Mouse (Mus musculus): Measurements from ENCODE around the gene Nkapd1. TPM values are rescaled to one million over a fixed set of nuclear protein-coding genes. Genes with fewer than 3 reads are reported as not detected.

The Nkapd1 gene
- total and polyA plus RNA-seq, 3 experiments, result 10.4 to 20.2 TPM; not detected in 1

GRCm38 (mm10) chr9:50596973-50597372 lies 20.3 kb downstream of the Nkapd1 start:
- TF ChIP-seq NELFE (IDR thresholded peaks at IDR 0.05; ENCODE audit: low read depth, low read length) (no peak), ELF1 (IDR thresholded peaks at IDR 0.05; ENCODE audit: low read depth, low read length) (no peak), RAD21 (IDR thresholded peaks at IDR 0.05; ENCODE audit: low read depth, low read length) (no peak), BHLHE40 (IDR thresholded peaks at IDR 0.05; ENCODE audit: borderline replicate concordance, low read depth, low read length) (no peak), TBP (IDR thresholded peaks at IDR 0.05; ENCODE audit: low read depth, low read length) (no peak), GATA1 (IDR thresholded peaks at IDR 0.05; ENCODE audit: low read depth, low read length) (no peak), MAZ (IDR thresholded peaks at IDR 0.05; ENCODE audit: low read depth, low read length) (no peak), EP300 (IDR thresholded peaks at IDR 0.05; ENCODE audit: low read depth in 1 of 2, low read length in 2 of 2) (no peak), RCOR1 (IDR thresholded peaks at IDR 0.05; ENCODE audit: low read depth, low read length) (no peak), ETS1 (IDR thresholded peaks at IDR 0.05; ENCODE audit: low read depth, low read length) (no peak), TCF12 (IDR thresholded peaks at IDR 0.05; ENCODE audit: low read depth, low read length) (no peak)
- Histone ChIP-seq H3K4me1 (ENCODE audit: control insufficient read depth in 1 of 2, insufficient read depth in 2 of 2, low read length in 2 of 2) (peaks cover 1 to 11% of the 10 kb centered on the region in 2 experiments; a peak in 2 of 4 replicates), H3K4me3 (ENCODE audit: control insufficient read depth in 1 of 2, insufficient read depth in 1 of 2, low read depth in 2 of 2, low read length in 2 of 2) (no peak overlapping the region)

GRCm38 (mm10) chr9:50594794-50595417 lies 22.4 kb downstream of the Nkapd1 start:
- Histone ChIP-seq H3K27me3 (ENCODE audit: control insufficient read depth in 1 of 2, insufficient read depth in 2 of 2, low read length in 2 of 2) (no peaks in the 10 kb centered on the region), H3K79me2 (ENCODE audit: control insufficient read depth, insufficient read depth, low read length, poor library complexity) (no peaks in the 10 kb centered on the region; the same call in 1 of the 2 replicates), H3K27ac (ENCODE audit: control insufficient read depth, low read depth, low read length) (no peak overlapping the region), H3K4me1 (ENCODE audit: control insufficient read depth in 1 of 2, insufficient read depth in 2 of 2, low read length in 2 of 2) (no peaks in the 10 kb centered on the region), H3K9me3 (replicated peaks; ENCODE audit: insufficient read depth, low read length) (no peaks in the 10 kb centered on the region), H3K9ac (ENCODE audit: control insufficient read depth, low read depth, low read length, poor library complexity, severe bottlenecking) (no peak overlapping the region), H3K36me3 (ENCODE audit: control insufficient read depth in 1 of 2, insufficient read depth in 2 of 2, low read length in 2 of 2) (peaks cover 3 to 18% of the 10 kb centered on the region in 2 experiments; a peak in 3 of 4 replicates), H3K4me3 (ENCODE audit: control insufficient read depth in 1 of 2, insufficient read depth in 1 of 2, low read depth in 2 of 2, low read length in 2 of 2) (no peak overlapping the region)
- no peak for TF ChIP-seq SMC3 (IDR thresholded peaks at IDR 0.05; ENCODE audit: low read depth, low read length)
- TF ChIP-seq POLR2AphosphoS2 (IDR thresholded peaks at IDR 0.05; ENCODE audit: low read length), result 0 out of 2 replicates have a peak, but pooled peaks have one; percentile 53
- DNase-seq (ENCODE audit: low read depth, low spot score), result no peak

More at GRCm38 (mm10) chr9:50596973-50597372, 20.3 kb downstream of the Nkapd1 start:
- Histone ChIP-seq H3K9me3 (replicated peaks; ENCODE audit: insufficient read depth, low read length) (no peaks in the 10 kb centered on the region), H3K27ac (ENCODE audit: control insufficient read depth, low read depth, low read length) (no peak overlapping the region), H3K79me2 (ENCODE audit: control insufficient read depth, insufficient read depth, low read length, poor library complexity) (peaks cover 16% of the 10 kb centered on the region), H3K27me3 (ENCODE audit: control insufficient read depth in 1 of 2, insufficient read depth in 2 of 2, low read length in 2 of 2) (no peaks in the 10 kb centered on the region), H3K9ac (ENCODE audit: control insufficient read depth, low read depth, low read length, poor library complexity, severe bottlenecking) (no peak overlapping the region), H3K36me3 (ENCODE audit: control insufficient read depth in 1 of 2, insufficient read depth in 2 of 2, low read length in 2 of 2) (peaks cover 17 to 26% of the 10 kb centered on the region in 2 experiments)
- DNase-seq (ENCODE audit: low read depth, low spot score), result no peak

GRCm38 (mm10) chr9:50593544-50593943 lies 23.7 kb downstream of the Nkapd1 start:
- H3K79me2 ChIP-seq (ENCODE audit: control insufficient read depth, insufficient read depth, low read length, poor library complexity), result no peaks in the 10 kb centered on the region
- peak; percentile 74 for DNase-seq (ENCODE audit: low read depth, low spot score)
- H3K4me3 ChIP-seq (ENCODE audit: control insufficient read depth in 1 of 2, insufficient read depth in 1 of 2, low read depth in 2 of 2, low read length in 2 of 2), result no peak overlapping the region
- H3K4me1 ChIP-seq (ENCODE audit: control insufficient read depth in 1 of 2, insufficient read depth in 2 of 2, low read length in 2 of 2), result no peaks in the 10 kb centered on the region
- no peak overlapping the region for H3K9ac ChIP-seq (ENCODE audit: control insufficient read depth, low read depth, low read length, poor library complexity, severe bottlenecking)
- H3K27ac ChIP-seq (ENCODE audit: control insufficient read depth, low read depth, low read length), result no peak overlapping the region
- no peaks in the 10 kb centered on the region for H3K27me3 ChIP-seq (ENCODE audit: control insufficient read depth in 1 of 2, insufficient read depth in 2 of 2, low read length in 2 of 2)
- peaks cover 0 to 7% of the 10 kb centered on the region in 2 experiments; a peak in 2 of 4 replicates for H3K36me3 ChIP-seq (ENCODE audit: control insufficient read depth in 1 of 2, insufficient read depth in 2 of 2, low read length in 2 of 2)
- no peaks in the 10 kb centered on the region for H3K9me3 ChIP-seq (replicated peaks; ENCODE audit: insufficient read depth, low read length)
- TF ChIP-seq RAD21 (IDR thresholded peaks at IDR 0.05; ENCODE audit: low read depth, low read length) (peak; percentile 68), ETS1 (IDR thresholded peaks at IDR 0.05; ENCODE audit: low read depth, low read length) (no peak), KAT2A (conservative IDR thresholded peaks at IDR 0.05; ENCODE audit: low read depth, low read length) (no peak), GABPA (IDR thresholded peaks at IDR 0.05; ENCODE audit: low read depth, low read length) (no peak), USF1 (IDR thresholded peaks at IDR 0.05; ENCODE audit: low read depth, low read length) (no peak), MEF2A (IDR thresholded peaks at IDR 0.05; ENCODE audit: extremely low read depth, insufficient replicate concordance, low read depth, low read length, poor library complexity, severe bottlenecking) (no peak), ELF1 (IDR thresholded peaks at IDR 0.05; ENCODE audit: low read depth, low read length) (no peak), MYC (IDR thresholded peaks at IDR 0.05; ENCODE audit: low read depth, low read length) (no peak), TAL1 (IDR thresholded peaks at IDR 0.05; ENCODE audit: low read length) (no peak), EP300 (IDR thresholded peaks at IDR 0.05; ENCODE audit: low read depth in 1 of 2, low read length in 2 of 2) (no peak), CTCF (IDR thresholded peaks at IDR 0.05 in 2 of 3, conservative IDR thresholded peaks at IDR 0.05 in 1 of 3; ENCODE audit: control insufficient read depth in 1 of 3, insufficient read depth in 1 of 3, low read depth in 2 of 3, low read length in 3 of 3, poor library complexity in 1 of 3, severe bottlenecking in 1 of 3) (peak; percentile 55 to 77 (median 67)), BHLHE40 (IDR thresholded peaks at IDR 0.05; ENCODE audit: borderline replicate concordance, low read depth, low read length) (0 out of 2 replicates have a peak, but pooled peaks have one; percentile 24), ZC3H11A (IDR thresholded peaks at IDR 0.05; ENCODE audit: low read depth, low read length) (peak; percentile 42), NELFE (IDR thresholded peaks at IDR 0.05; ENCODE audit: low read depth, low read length) (no peak), POLR2AphosphoS5 (IDR thresholded peaks at IDR 0.05; ENCODE audit: borderline replicate concordance, low read depth, low read length) (no peak), HCFC1 (IDR thresholded peaks at IDR 0.05; ENCODE audit: low read depth, low read length) (no peak), E2F4 (IDR thresholded peaks at IDR 0.05; ENCODE audit: borderline replicate concordance, low read depth, low read length) (no peak)
